Mouse (Mus musculus) ovary, postnatal 10 days (tissue): ENCODE data around the gene Cntnap1.
"Not testable (repeated sequence)": the region's sequence is repeated elsewhere in the genome, so short reads cannot be mapped to it uniquely, and the experiment has no call there.

ENCODE experiments used
- DNase-seq: peaks from one replicate; pipeline ENCODE4 v3.0.0; 2022; ENCODE audit warnings: low spot score

Gene Cntnap1

DNA sequence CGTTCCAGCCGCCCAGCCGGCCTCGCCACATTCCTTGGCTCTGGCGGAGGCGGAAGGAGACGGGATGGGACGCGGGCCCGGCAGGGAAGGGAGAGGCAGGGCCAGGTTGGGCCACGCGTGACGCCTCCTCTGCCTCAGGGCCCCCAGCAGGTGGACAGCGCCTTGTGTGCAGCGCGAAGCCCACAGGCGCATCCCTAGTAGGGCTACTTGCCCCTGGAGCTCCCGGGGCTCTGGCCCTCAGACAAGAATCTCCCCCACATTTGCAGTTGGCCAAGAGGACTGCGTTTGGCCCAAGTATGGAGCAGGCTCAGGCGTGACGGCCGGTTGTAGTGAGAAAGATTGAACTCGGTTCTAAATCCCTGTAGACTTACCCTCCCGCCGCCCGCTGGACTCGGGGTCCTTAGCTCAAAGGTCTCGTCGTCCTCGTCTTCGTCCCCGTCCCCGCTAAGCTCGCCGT lies at the start of gene Cntnap1:
Gene Cntnap1, plus strand, starts transcription at position 170 of the 457 bp plus-strand sequence.
- no peak for DNase-seq

- DNase-seq: no peak
Measured at GRCm38 (mm10) chr11:101120545-101121188, 49.7 kb upstream of the Cntnap1 start.

- DNase-seq: not testable (repeated sequence)
Measured at GRCm38 (mm10) chr11:101124494-101124893, 45.8 kb upstream of the Cntnap1 start.

DNA sequence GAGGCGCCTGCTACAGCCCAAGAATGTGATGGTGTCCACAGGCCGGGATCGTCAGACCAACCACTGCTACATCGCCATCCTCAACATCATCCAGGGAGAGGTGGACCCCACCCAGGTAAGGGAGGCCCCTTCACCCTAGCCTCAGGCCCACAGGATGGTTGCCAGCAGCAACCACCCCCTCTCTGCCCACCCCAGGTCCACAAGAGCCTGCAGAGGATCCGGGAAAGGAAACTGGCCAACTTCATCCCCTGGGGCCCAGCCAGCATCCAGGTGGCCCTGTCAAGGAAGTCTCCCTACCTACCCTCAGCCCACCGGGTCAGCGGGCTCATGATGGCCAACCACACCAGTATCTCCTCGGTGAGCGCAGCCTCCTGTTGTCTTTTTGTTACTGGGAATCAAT lies 45.3 kb upstream of the Cntnap1 start:
- DNase-seq: not testable (repeated sequence)

DNA sequence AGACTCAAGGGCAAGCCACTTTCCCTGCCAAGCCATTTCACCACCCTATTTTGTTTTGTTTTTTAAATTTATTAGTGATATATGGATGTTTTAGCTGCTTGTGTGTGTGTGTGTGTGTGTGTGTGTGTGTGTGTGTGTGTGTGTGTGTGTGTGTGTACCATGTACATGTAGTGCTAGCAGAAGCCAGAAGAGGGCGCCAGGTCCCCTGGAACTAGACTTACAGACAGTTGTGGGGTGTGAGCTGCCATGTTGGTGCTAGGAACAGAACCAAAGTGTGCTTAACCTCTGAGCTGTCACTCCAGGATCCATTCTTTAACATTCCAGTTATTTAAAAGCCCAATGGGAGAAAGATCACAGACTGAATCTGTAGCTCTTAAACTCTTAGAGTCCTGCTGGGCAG lies 43.2 kb upstream of the Cntnap1 start:
- DNase-seq: no peak

- DNase-seq: no peak
Measured at GRCm38 (mm10) chr11:101128996-101129577, 41.2 kb upstream of the Cntnap1 start.

DNA sequence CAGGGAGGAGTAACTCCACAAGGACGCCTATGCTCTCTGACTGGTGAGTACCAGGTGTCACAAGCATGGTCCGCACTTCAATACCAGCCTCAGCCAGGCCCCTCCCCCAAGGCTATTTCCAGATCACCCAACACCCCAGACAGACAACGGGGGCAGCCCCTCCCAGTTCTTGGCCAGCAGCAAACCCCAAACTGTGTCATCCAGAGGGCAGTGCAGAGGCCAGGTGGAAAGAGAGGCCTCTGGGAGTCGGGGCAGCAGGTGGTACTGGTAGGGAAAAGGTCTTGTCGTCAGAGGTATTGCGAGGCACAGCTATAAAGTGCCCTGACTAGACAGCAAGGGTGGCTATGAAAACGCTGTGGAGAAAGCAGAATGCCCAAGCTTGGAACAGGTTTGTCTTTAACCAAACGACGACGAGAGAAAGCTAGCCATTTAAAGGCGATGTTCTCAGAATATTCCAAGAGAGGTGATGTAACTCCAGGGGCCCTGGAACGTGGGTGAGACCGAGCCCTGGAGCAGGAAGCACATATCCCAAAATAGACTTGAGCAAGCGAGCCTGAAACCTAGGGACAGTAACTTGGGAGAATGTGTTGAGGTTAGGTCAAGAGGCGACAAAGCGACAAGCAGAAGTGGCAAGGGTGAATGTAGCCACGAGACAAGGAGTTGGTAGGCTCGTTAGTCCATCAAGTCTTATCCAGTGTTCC lies 40.1 kb upstream of the Cntnap1 start:
- no peak for DNase-seq

DNA sequence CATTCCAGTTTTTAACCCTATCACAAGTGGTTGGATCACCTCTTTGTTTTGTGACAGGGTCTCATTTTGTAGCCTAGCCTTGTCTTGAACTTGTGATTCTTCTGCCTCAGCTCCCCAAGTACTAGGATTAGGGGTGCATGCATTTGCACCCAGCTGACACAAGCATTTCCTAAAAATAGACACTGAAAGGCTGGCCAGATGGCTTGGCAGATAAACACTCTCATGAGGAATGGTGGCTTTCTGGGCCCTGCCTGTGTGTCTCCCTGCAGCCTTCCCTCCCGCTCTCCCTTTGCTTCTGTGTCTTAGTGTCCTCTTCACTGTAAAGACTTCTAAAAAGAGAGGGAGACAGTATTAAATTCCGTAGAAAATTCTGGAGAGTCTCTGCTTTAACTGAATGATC lies 39.1 kb upstream of the Cntnap1 start:
- no peak for DNase-seq

GRCm38 (mm10) chr11:101131701-101132100 lies 38.6 kb upstream of the Cntnap1 start:
- DNase-seq: no peak

DNA sequence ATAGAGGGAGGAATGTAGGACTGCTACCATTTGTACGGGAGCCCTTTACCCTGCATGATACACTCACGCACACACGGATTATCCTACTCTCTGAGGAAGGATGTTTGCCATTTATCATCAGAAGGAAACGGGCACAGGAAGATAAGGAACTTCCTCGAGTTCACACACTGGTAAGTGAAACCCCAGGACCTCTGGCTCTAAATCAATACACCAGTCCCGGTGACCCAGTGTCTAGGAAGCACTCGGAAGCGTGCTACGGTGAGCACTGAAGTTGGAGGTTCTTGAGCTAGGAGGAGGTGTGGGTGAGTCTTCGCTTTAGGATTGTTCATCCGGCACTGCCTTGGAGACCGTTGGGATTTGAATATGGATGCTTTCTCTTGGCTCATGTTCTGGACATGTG lies 37.3 kb upstream of the Cntnap1 start:
- no peak for DNase-seq

DNA sequence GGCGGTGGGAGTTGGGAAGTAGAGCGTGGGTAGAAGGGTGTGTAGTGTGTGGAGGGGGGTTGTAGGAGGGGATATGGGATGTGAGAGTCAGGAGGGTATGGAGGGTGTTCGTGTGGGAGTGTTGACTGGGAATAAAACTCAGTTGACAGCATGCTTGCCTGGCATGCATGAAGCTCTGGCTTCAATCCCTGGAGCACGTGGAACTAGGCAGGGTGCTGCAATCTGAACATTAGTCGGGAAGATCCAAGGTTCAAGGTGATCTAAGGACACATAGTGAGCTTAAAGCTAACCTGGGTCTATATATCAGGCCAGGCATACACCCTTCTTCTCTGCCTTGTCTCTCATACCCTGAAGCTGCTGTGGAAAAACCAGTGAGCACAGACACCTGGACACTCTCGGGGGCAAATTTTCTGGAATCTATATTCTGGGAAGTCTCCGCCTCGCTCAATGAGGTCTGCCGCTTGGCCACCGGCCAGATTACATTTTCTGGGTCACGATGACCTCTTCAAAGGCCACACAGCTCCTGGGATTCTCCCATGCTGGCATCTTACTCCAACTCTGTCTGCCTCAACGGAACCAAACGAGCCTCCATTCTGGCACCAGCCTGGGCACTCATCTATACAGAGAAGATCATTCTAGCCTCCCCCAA lies 36.0 kb upstream of the Cntnap1 start:
- DNase-seq: no peak

GRCm38 (mm10) chr11:101137000-101137399 lies 33.3 kb upstream of the Cntnap1 start:
- no peak for DNase-seq

- DNase-seq: no peak
Measured at GRCm38 (mm10) chr11:101138536-101139181, 31.7 kb upstream of the Cntnap1 start.

DNA sequence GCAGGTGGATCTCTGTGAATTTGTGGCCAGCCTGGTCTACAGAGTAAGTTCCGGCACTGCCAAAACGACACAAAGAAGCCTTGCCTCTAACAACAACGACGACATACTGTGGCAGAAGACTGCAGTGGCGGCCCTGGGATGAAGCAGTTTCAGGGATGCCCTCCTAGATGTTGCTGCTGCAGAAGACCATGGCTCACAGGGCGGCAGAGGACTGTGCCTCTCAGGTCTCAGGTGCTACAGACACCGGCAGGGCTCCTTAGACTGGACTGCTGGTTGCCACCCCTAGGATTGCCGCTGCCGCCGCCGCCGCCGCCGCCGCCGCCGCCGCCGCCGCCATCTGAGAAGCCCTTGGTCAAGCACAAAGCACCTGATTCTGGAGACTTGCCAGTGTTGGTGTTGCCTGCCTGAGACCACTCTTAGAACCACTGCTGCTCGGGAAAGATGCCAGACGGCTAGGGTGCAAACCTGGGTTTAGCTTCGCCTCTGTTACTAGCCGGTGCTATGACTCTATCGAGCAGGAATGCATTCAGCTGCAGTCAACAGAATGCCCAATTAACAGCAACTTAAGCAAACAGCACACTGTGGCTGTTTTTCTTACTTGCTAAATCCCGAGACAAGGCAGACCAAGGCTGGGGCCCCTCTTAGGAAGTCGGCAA lies 30.0 kb upstream of the Cntnap1 start:
- no peak for DNase-seq

- DNase-seq: no peak
Measured at GRCm38 (mm10) chr11:101141088-101141487, 29.2 kb upstream of the Cntnap1 start.

- DNase-seq: no peak
Measured at GRCm38 (mm10) chr11:101142215-101142967, 27.9 kb upstream of the Cntnap1 start.

GRCm38 (mm10) chr11:101143338-101144225 lies 26.7 kb upstream of the Cntnap1 start:
- DNase-seq: no peak

GRCm38 (mm10) chr11:101146377-101146776 lies 23.9 kb upstream of the Cntnap1 start:
- no peak for DNase-seq

- no peak for DNase-seq
Measured at GRCm38 (mm10) chr11:101148751-101149150, 21.6 kb upstream of the Cntnap1 start.
